ENCODE assay signal across 10 mouse cellular contexts in the genomic region with DNA sequence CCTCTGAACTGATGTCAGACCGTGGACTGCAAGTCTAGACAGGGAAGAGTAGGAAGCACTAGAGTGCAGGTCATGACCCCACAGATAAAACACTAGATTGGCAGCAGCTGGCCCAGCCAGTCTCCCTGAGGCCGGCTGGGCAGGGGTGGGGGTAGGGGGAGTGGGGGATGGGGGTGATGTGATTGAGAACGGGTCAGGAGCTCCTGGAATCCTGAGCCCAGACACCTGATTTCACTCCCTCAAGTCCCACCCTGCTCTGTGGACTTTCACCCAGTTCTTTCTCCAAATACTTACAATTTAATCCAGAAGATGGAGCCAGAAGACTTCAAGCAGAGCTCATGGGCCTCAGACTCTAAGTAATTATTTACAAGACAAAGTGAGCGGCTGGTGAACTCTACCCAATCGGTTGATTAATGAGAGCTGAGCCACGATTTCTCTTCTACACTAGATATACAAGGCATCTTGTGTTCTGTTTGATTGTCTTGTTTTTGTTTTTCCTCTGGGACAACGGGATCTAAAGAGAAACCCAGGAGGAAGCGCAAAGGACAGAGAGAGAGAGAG. TPM values are rescaled to one million over a fixed set of nuclear protein-coding genes. Genes with fewer than 3 reads are reported as not detected.
DNase-seq lines count a peak whose midpoint lies in the region; ATAC-seq lines count a peak whose summit lies in the region.
"Had no signal": no experiment of that assay in that cellular context is flagged by ENCODE, and none has a peak within 500 bp of the region (broad histone marks: within the 10 kb centered on the region; RNA-seq: fewer than 3 reads in every experiment).

No protein-coding gene starts in this region.

- H3K9me3 ChIP-seq in heart, embryonic 10.5 days: no peaks in the 10 kb centered on the region
- no peaks in the 10 kb centered on the region for H3K9me3 ChIP-seq in embryonic facial prominence, embryonic 10.5 days
- H3K9me3 ChIP-seq: G1E had no signal

- peak overlapping the region; percentile 77 for H3K27ac ChIP-seq in heart, embryonic 10.5 days
- peak overlapping the region; percentile 57 for H3K27ac ChIP-seq in embryonic facial prominence, embryonic 10.5 days (replicated peaks)

- no peak for ATAC-seq in erythroid progenitor cell, adult 5-6 weeks (replicated peaks; ENCODE audit: low FRiP score, poor library complexity, severe bottlenecking)

- peaks cover 19% of the 10 kb centered on the region for H3K4me1 ChIP-seq in heart, embryonic 10.5 days
- peaks cover 23% of the 10 kb centered on the region for H3K4me1 ChIP-seq in embryonic facial prominence, embryonic 10.5 days

- intact Hi-C loops in heart, postnatal 25 days (cut with DNase I): no loop called here

- 0 out of 2 replicates have a peak, but pooled peaks cover 1% of the 10 kb centered on the region for H3K27me3 ChIP-seq in heart, embryonic 10.5 days (ENCODE audit: insufficient read depth, poor library complexity, severe bottlenecking)
- peaks cover 3% of the 10 kb centered on the region; the same call in 1 of the 2 replicates for H3K27me3 ChIP-seq in embryonic facial prominence, embryonic 10.5 days (replicated peaks; ENCODE audit: low read depth, poor library complexity, severe bottlenecking)

- DNase-seq in heart, embryonic 10.5 days (ENCODE audit: low spot score): peak; percentile 83
- no peak for DNase-seq in heart, postnatal 25 days (ENCODE audit: low spot score)
- peak; percentile 79 for DNase-seq in embryonic facial prominence, embryonic 10.5 days (ENCODE audit: low spot score)
- peak; percentile 44 for DNase-seq in kidney, adult 18-20 months
- DNase-seq in mesoderm, embryonic 11.5 days (ENCODE audit: low read depth, low spot score): peak; percentile 87
- no peak for DNase-seq in layer of hippocampus, postnatal 25 days (ENCODE audit: extremely low spot score in 1 of 2, low spot score in 1 of 2)
- DNase-seq in cerebellum, postnatal 4 days (ENCODE audit: low spot score in 2 of 2): no peak

- WGBS in heart, embryonic 10.5 days: 6% methylated on average over 8 of the region's 8 CpGs
- 8% methylated on average over 8 of the region's 8 CpGs for WGBS in embryonic facial prominence, embryonic 10.5 days

- peak overlapping the region; percentile 27 for H3K4me3 ChIP-seq in heart, embryonic 10.5 days
- H3K4me3 ChIP-seq in embryonic facial prominence, embryonic 10.5 days: peak overlapping the region; percentile 13; the same call in 1 of the 2 replicates

- H3K36me3 ChIP-seq in heart, embryonic 10.5 days: no peaks in the 10 kb centered on the region
- H3K36me3 ChIP-seq in embryonic facial prominence, embryonic 10.5 days (replicated peaks): no peaks in the 10 kb centered on the region
- H3K36me3 ChIP-seq: G1E had no signal

RNA-seq across cellular contexts. Expression of a gene that starts 7.7 kb away (rescaled TPM):
- 1.1 and 1.3 TPM in 2 replicates for polyA plus RNA-seq in heart, embryonic 10.5 days (2016; fragmentation: Nextera tagmentation; extraction: Ambion mirVana)
- not detected for total RNA-seq in heart, postnatal 25 days (2021)
- polyA plus RNA-seq in embryonic facial prominence, embryonic 10.5 days (2016; fragmentation: Nextera tagmentation; extraction: Ambion mirVana): 0.83 and 1.6 TPM in 2 replicates
- total RNA-seq in layer of hippocampus, postnatal 25 days (2021): not detected
- total RNA-seq in erythroid progenitor cell, adult 5-6 weeks (2015; ENCODE audit: low replicate concordance): not detected in 2 replicates
- total RNA-seq in erythroid progenitor cell, adult 5-6 weeks (2017; ENCODE audit: low replicate concordance): not detected in 2 replicates
- total RNA-seq: layer of hippocampus, postnatal 14 days had no signal
- polyA plus RNA-seq: G1E had no signal

Comparison
In these comparisons a context has a peak if more than half of its experiments do, and no peak if none do; other contexts are left out.
1. DNase-seq: peak in heart, embryonic 10.5 days (single experiment), embryonic facial prominence, embryonic 10.5 days (single experiment), kidney, adult 18-20 months (single experiment) and mesoderm, embryonic 11.5 days (single experiment); none in heart, postnatal 25 days (single experiment), layer of hippocampus, postnatal 25 days (0 of 2) and cerebellum, postnatal 4 days (0 of 2).